Mouse (Mus musculus) intestine, embryonic 15.5 days (tissue): ENCODE data around the gene Chrm2. TPM values are rescaled to one million over a fixed set of nuclear protein-coding genes. Genes with fewer than 3 reads are reported as not detected.

ENCODE experiments used
- ATAC-seq: fragments of 200-750 bp; cut with Nextera tagmentation; 2 replicates; pipeline ENCODE4 v1.8.0; 2017; ENCODE audit warnings: moderate TSS enrichment, moderate library complexity
- H3K27ac ChIP-seq: fragments of 300-500 bp; sonication (generic); 2 replicates; pipeline ENCODE4 v1.5.1; 2015; ENCODE audit warnings: mild to moderate bottlenecking, inconsistent platforms
- H3K27me3 ChIP-seq: fragments of 300-500 bp; sonication (generic); replicated peaks from 2 replicates; pipeline ENCODE4 v1.6.1; 2015; ENCODE audit warnings: inconsistent platforms
- H3K36me3 ChIP-seq: fragments of 300-500 bp; sonication (generic); 2 replicates; pipeline ENCODE4 v1.6.1; 2015; ENCODE audit warnings: inconsistent platforms
- H3K4me1 ChIP-seq: fragments of 300-500 bp; sonication (generic); replicated peaks from 2 replicates; pipeline ENCODE4 v1.6.1; 2015; ENCODE audit warnings: inconsistent platforms
- H3K4me2 ChIP-seq: fragments of 300-500 bp; sonication (generic); replicated peaks from 2 replicates; pipeline ENCODE4 v1.6.1; 2015; ENCODE audit warnings: mild to moderate bottlenecking, inconsistent platforms
- H3K4me3 ChIP-seq: fragments of 300-500 bp; sonication (generic); replicated peaks from 2 replicates; pipeline ENCODE4 v1.5.1; 2015; ENCODE audit warnings: inconsistent platforms
- H3K9ac ChIP-seq: fragments of 300-500 bp; sonication (generic); 2 replicates; pipeline ENCODE4 v1.6.1; 2015; ENCODE audit warnings: inconsistent platforms
- H3K9me3 ChIP-seq: fragments of 300-500 bp; sonication (generic); 2 replicates; pipeline ENCODE4 v1.6.1; 2016; ENCODE audit warnings: inconsistent platforms
- WGBS: fragments of 180-500 bp; shearing (Covaris S2); methylation state at CpG from one replicate; pipeline ENCODE4 v1.1.7; 2015; 5-methylcytosine and 5-hydroxymethylcytosine counted together
- polyA plus RNA-seq: library from polyadenylated mRNA; unstranded; fragments of >200 nt; fragmentation: Nextera tagmentation; extraction: Ambion mirVana; gene quantifications from 2 replicates; pipeline ENCODE4 v1.2.1, GENCODE M21; 2015

Gene Chrm2
- polyA plus RNA-seq, 1 experiment from 2014 or later = 18.2 TPM

- WGBS = 64% methylated on average over 2 of the region's 2 CpGs
- no peak overlapping the region for H3K9ac ChIP-seq
- H3K4me3 ChIP-seq = no peak overlapping the region
- H3K36me3 ChIP-seq = no peaks in the 10 kb centered on the region
- H3K9me3 ChIP-seq = no peaks in the 10 kb centered on the region
- H3K27ac ChIP-seq = no peak overlapping the region
- H3K4me2 ChIP-seq = no peak overlapping the region
- no peaks in the 10 kb centered on the region for H3K4me1 ChIP-seq
- no peak for ATAC-seq
- H3K27me3 ChIP-seq = no peaks in the 10 kb centered on the region
These were observed 51.3 kb downstream of the Chrm2 start for GRCm38 (mm10) chr6:36439218-36439617.

- H3K4me2 ChIP-seq = no peak overlapping the region
- no peaks in the 10 kb centered on the region for H3K9me3 ChIP-seq
- H3K4me1 ChIP-seq = no peaks in the 10 kb centered on the region
- no peak overlapping the region for H3K27ac ChIP-seq
- no peak overlapping the region for H3K4me3 ChIP-seq
- no peak overlapping the region for H3K9ac ChIP-seq
- H3K27me3 ChIP-seq = no peaks in the 10 kb centered on the region
- no peaks in the 10 kb centered on the region for H3K36me3 ChIP-seq
- ATAC-seq = no peak
These were observed 63.6 kb downstream of the Chrm2 start for GRCm38 (mm10) chr6:36451480-36451879.

- Histone ChIP-seq H3K27me3 (no peaks in the 10 kb centered on the region), H3K4me3 (no peak overlapping the region), H3K9ac (no peak overlapping the region), H3K27ac (no peak overlapping the region), H3K36me3 (no peaks in the 10 kb centered on the region), H3K9me3 (no peaks in the 10 kb centered on the region), H3K4me1 (no peaks in the 10 kb centered on the region), H3K4me2 (no peak overlapping the region)
- ATAC-seq = no peak
These were observed 67.2 kb downstream of the Chrm2 start for GRCm38 (mm10) chr6:36455071-36455470.

- no peak overlapping the region for H3K27ac ChIP-seq
- H3K36me3 ChIP-seq = no peaks in the 10 kb centered on the region
- 63% methylated on average over 1 of the region's 1 CpGs for WGBS
- no peaks in the 10 kb centered on the region for H3K9me3 ChIP-seq
- no peak overlapping the region for H3K4me2 ChIP-seq
- H3K4me3 ChIP-seq = no peak overlapping the region
- H3K27me3 ChIP-seq = no peaks in the 10 kb centered on the region
- no peak for ATAC-seq
- no peaks in the 10 kb centered on the region for H3K4me1 ChIP-seq
- no peak overlapping the region for H3K9ac ChIP-seq
These were observed 69.1 kb downstream of the Chrm2 start for GRCm38 (mm10) chr6:36457015-36457414.

GRCm38 (mm10) chr6:36464008-36464407 lies 76.1 kb downstream of the Chrm2 start:
- no peaks in the 10 kb centered on the region for H3K36me3 ChIP-seq
- H3K4me3 ChIP-seq = no peak overlapping the region
- ATAC-seq = no peak
- H3K9me3 ChIP-seq = no peaks in the 10 kb centered on the region
- no peak overlapping the region for H3K4me2 ChIP-seq
- H3K9ac ChIP-seq = no peak overlapping the region
- H3K27ac ChIP-seq = no peak overlapping the region
- WGBS = 89% methylated on average over 3 of the region's 3 CpGs
- no peaks in the 10 kb centered on the region for H3K27me3 ChIP-seq
- H3K4me1 ChIP-seq = no peaks in the 10 kb centered on the region

GRCm38 (mm10) chr6:36484132-36484665 lies 96.3 kb downstream of the Chrm2 start:
- WGBS = 67% methylated on average over 4 of the region's 4 CpGs
- ATAC-seq = no peak
- Histone ChIP-seq H3K27me3 (no peaks in the 10 kb centered on the region), H3K4me1 (no peaks in the 10 kb centered on the region), H3K4me3 (no peak overlapping the region), H3K9me3 (no peaks in the 10 kb centered on the region), H3K27ac (no peak overlapping the region), H3K36me3 (no peaks in the 10 kb centered on the region), H3K4me2 (no peak overlapping the region), H3K9ac (no peak overlapping the region)

- H3K27ac ChIP-seq = no peak overlapping the region
- WGBS = 77% methylated on average over 7 of the region's 7 CpGs
- no peaks in the 10 kb centered on the region for H3K4me1 ChIP-seq
- no peak overlapping the region for H3K4me2 ChIP-seq
- H3K27me3 ChIP-seq = no peaks in the 10 kb centered on the region
- no peak for ATAC-seq
- H3K4me3 ChIP-seq = no peak overlapping the region
- H3K36me3 ChIP-seq = no peaks in the 10 kb centered on the region
- no peaks in the 10 kb centered on the region for H3K9me3 ChIP-seq
- H3K9ac ChIP-seq = no peak overlapping the region
These were observed 119.3 kb downstream of the Chrm2 start for GRCm38 (mm10) chr6:36507008-36507663.

- Histone ChIP-seq H3K27me3 (no peaks in the 10 kb centered on the region), H3K27ac (no peak overlapping the region), H3K9ac (no peak overlapping the region), H3K36me3 (no peaks in the 10 kb centered on the region), H3K9me3 (no peaks in the 10 kb centered on the region), H3K4me1 (no peaks in the 10 kb centered on the region), H3K4me3 (no peak overlapping the region), H3K4me2 (no peak overlapping the region)
- 34% methylated on average over 7 of the region's 7 CpGs for WGBS
- ATAC-seq = no peak
These were observed 120.1 kb downstream of the Chrm2 start for GRCm38 (mm10) chr6:36507946-36508345.

- Histone ChIP-seq H3K4me3 (no peak overlapping the region), H3K36me3 (no peaks in the 10 kb centered on the region), H3K9me3 (no peaks in the 10 kb centered on the region), H3K27ac (no peak overlapping the region), H3K9ac (no peak overlapping the region), H3K27me3 (no peaks in the 10 kb centered on the region), H3K4me1 (no peaks in the 10 kb centered on the region), H3K4me2 (no peak overlapping the region)
- 51% methylated on average over 2 of the region's 2 CpGs for WGBS
- no peak for ATAC-seq
These were observed 120.6 kb downstream of the Chrm2 start for GRCm38 (mm10) chr6:36508469-36508868.

- Histone ChIP-seq H3K27me3 (no peaks in the 10 kb centered on the region), H3K9ac (no peak overlapping the region), H3K27ac (no peak overlapping the region), H3K4me3 (no peak overlapping the region), H3K9me3 (no peaks in the 10 kb centered on the region), H3K36me3 (no peaks in the 10 kb centered on the region), H3K4me2 (no peak overlapping the region), H3K4me1 (no peaks in the 10 kb centered on the region)
- WGBS = 71% methylated on average over 4 of the region's 4 CpGs
- no peak for ATAC-seq
These were observed 128.6 kb downstream of the Chrm2 start for GRCm38 (mm10) chr6:36516508-36516907.

GRCm38 (mm10) chr6:36517242-36517641 lies 129.4 kb downstream of the Chrm2 start:
- no peak for ATAC-seq
- no peak overlapping the region for H3K27ac ChIP-seq
- H3K36me3 ChIP-seq = no peaks in the 10 kb centered on the region
- no peaks in the 10 kb centered on the region for H3K27me3 ChIP-seq
- H3K9me3 ChIP-seq = no peaks in the 10 kb centered on the region
- H3K4me1 ChIP-seq = no peaks in the 10 kb centered on the region
- peak overlapping the region; percentile 15; the same call in 1 of the 2 replicates for H3K4me2 ChIP-seq
- WGBS = 38% methylated on average over 5 of the region's 5 CpGs
- H3K9ac ChIP-seq = no peak overlapping the region
- H3K4me3 ChIP-seq = no peak overlapping the region

GRCm38 (mm10) chr6:36523599-36523998 lies 135.7 kb downstream of the Chrm2 start:
- no peak for ATAC-seq
- no peaks in the 10 kb centered on the region for H3K9me3 ChIP-seq
- no peaks in the 10 kb centered on the region for H3K27me3 ChIP-seq
- H3K27ac ChIP-seq = no peak overlapping the region
- WGBS = 94% methylated on average over 11 of the region's 11 CpGs
- no peaks in the 10 kb centered on the region for H3K36me3 ChIP-seq
- H3K4me3 ChIP-seq = no peak overlapping the region
- H3K4me1 ChIP-seq = no peaks in the 10 kb centered on the region
- H3K4me2 ChIP-seq = no peak overlapping the region
- H3K9ac ChIP-seq = no peak overlapping the region

- WGBS = 67% methylated on average over 4 of the region's 4 CpGs
- no peak overlapping the region for H3K4me3 ChIP-seq
- no peaks in the 10 kb centered on the region for H3K36me3 ChIP-seq
- H3K27me3 ChIP-seq = no peaks in the 10 kb centered on the region
- H3K9ac ChIP-seq = no peak overlapping the region
- no peaks in the 10 kb centered on the region for H3K9me3 ChIP-seq
- no peak for ATAC-seq
- no peak overlapping the region for H3K4me2 ChIP-seq
- no peak overlapping the region for H3K27ac ChIP-seq
- H3K4me1 ChIP-seq = no peaks in the 10 kb centered on the region
These were observed 140.6 kb downstream of the Chrm2 start for GRCm38 (mm10) chr6:36528509-36528908.
